Mouse (Mus musculus): Measurements from ENCODE around the gene Rps18.

GRCm38 (mm10) chr17:33977861-33978557 lies 22.2 kb upstream of the Rps18 start:
- no peak for TF ChIP-seq MYOD1 (IDR thresholded peaks at IDR 0.05; ENCODE audit: control insufficient read depth, insufficient read length, low read depth)
- TF ChIP-seq CTCF (IDR thresholded peaks at IDR 0.05; ENCODE audit: control insufficient read depth, insufficient read depth, insufficient read length) = no peak
- TF ChIP-seq USF1 (IDR thresholded peaks at IDR 0.05; ENCODE audit: low read depth) = no peak

Measured in C2C12 (cell line).